Mouse (Mus musculus) left cerebral cortex, adult 9 months (tissue): ENCODE measurements around the gene Lrrc39.

Experiments
- DNase-seq, 2 experiments: peaks; one replicate each; pipeline ENCODE4 v3.0.0; 2022; ENCODE audit warnings: low spot score in 2 of 2

The Lrrc39 gene

GRCm38 (mm10) chr3:116604570-116604969 is 41.8 kb downstream of the Lrrc39 start:
- no peak for DNase-seq

- DNase-seq, result peak in 1 of 2 experiments; percentile 38
These were observed 51.6 kb downstream of the Lrrc39 start, which contains the start of gene Trmt13 for GRCm38 (mm10) chr3:116614295-116614892. Gene Trmt13, minus strand, starts transcription at chr3:116614587.

DNA sequence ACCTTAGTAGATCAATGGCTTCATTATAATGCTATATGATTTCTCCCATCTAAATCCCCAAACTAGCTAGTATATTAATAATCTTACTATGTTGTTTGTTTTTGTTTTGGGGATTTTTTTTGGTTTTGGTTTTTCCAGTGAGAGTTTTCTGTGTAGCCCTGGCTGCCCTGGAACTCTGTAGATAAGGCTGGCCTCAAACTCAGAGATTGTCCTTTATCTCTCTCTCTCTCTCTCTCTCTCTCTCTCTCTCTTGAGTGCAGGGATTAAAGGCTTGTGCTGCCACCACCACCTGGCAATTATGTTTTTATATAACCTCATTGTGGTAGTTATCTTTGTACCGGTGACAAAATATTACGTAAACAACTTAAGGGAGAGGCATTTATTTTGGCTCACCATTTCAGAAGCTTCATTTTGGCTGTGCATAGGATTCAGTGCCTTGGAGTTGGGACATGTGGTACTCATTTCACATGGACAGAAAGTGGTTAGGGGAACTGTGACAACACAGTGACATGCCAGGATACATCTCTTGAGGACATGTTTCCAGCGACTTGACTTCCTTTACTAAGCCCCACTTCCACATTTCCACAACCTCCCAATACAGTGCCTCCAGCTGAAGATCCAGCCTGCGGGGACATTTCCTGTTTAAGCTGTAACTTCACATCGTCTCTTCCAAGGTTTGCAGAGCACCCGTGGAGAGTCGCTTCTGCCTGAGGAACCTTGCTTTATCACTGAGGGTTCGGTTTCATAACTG is 52.7 kb downstream of the Lrrc39 start:
- no peak for DNase-seq

- no peak for DNase-seq
These were observed 56.1 kb downstream of the Lrrc39 start for GRCm38 (mm10) chr3:116618855-116619254.

DNA sequence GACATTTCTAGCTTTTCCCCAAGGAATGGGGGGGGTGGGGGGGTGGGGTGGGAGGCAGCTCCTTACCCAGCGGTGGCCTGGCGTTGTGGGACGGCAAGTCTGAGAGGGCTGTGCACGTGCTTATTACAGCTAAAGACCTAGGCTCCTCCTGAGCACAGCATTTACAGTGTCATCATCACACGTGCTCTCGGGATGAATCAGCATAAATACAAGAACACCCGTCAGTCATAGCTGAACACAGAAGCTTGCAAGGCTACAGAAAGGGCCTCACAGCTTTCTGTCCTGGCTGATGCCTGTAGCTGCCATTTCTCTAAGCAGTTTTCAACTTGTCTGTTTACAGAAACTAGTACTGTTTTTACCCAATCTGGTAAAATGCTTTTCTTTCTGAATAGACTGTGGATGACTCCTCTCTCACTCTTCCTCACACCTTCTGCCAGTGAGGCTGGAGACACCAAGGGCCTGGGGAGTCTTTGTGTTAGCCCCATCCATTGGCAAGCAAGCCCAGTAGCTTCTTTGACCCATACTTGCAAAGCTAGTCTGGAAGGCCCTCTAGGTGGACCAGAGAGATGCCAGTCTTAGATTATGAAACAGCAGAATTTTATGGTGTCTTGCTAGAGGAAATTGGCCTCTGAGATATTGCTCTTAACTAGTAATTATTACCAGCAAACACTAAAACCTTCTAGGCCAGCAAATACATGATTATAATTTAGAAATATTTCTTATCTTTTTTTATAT is 58.0 kb downstream of the Lrrc39 start:
- DNase-seq, result no peak

- no peak for DNase-seq
These were observed 59.9 kb downstream of the Lrrc39 start for GRCm38 (mm10) chr3:116622641-116623040.

DNA sequence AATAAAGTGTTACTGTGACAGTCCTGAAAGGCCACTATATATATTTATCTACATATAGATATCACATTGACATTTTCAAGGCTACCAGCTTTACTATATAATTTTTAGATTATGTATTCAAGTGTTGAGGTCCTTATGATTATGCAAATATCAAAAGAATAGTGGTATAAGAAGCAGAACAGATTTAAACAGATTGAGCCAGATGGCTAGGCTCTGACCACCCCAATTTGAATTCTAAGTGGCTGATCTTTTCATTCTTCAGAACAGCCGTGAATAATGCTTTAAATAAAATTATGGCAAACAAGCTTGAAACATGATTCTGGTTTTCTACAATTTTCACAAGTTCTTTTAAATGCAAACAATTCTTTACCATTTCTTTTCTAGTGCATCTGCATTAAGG is 68.7 kb downstream of the Lrrc39 start:
- DNase-seq, result no peak
